Mouse (Mus musculus) thymus, adult 2 months (tissue): ENCODE results near the gene Enc1.

Source experiments
- CTCF ChIP-seq: fragments of 200-500 bp; IDR thresholded peaks from 2 replicates; pipeline ENCODE4 v1.5.1; 2012; ENCODE audit warnings: mild to moderate bottlenecking, control low read depth, low read length, moderate library complexity, borderline replicate concordance; ENCODE audit not compliant: control insufficient read depth, poor library complexity, insufficient read depth; ENCODE audit errors: extremely low read depth
- POLR2A ChIP-seq: fragments of 200-500 bp; IDR thresholded peaks from 2 replicates; pipeline ENCODE4 v1.6.1; 2012; ENCODE audit warnings: mild to moderate bottlenecking, low read length, control low read depth, moderate library complexity; ENCODE audit not compliant: control insufficient read depth, poor library complexity, insufficient read depth; ENCODE audit errors: extremely low read depth

- TF ChIP-seq CTCF (no peak), POLR2A (no peak)
Observed at GRCm38 (mm10) chr13:97192649-97193048, 48.3 kb upstream of the Enc1 start.
